Mouse (Mus musculus) midbrain, embryonic 14.5 days (tissue): ENCODE results near the gene Fndc7. TPM values are rescaled to one million over a fixed set of nuclear protein-coding genes. Genes with fewer than 3 reads are reported as not detected.
A peak's percentile ranks its signal among the peaks of the same experiment; 100 is the strongest.
"Not testable (repeated sequence)": the region's sequence is repeated elsewhere in the genome, so short reads cannot be mapped to it uniquely, and the experiment has no call there.

Source experiments
- ATAC-seq: fragments of 200-750 bp; cut with Nextera tagmentation; 2 replicates; pipeline ENCODE4 v1.8.0; 2017; ENCODE audit warnings: moderate number of reproducible peaks, moderate library complexity; ENCODE audit not compliant: low FRiP score, low TSS enrichment
- DNase-seq: peaks from one replicate; pipeline ENCODE4 v3.0.0-alpha.2; 2015
- H3K27ac ChIP-seq: fragments of 300-500 bp; sonication (generic); replicated peaks from 2 replicates; pipeline ENCODE4 v1.5.1; 2014; ENCODE audit warnings: mild to moderate bottlenecking, low read depth, low read length, moderate library complexity
- H3K27me3 ChIP-seq: fragments of 300-500 bp; sonication (generic); 2 replicates; pipeline ENCODE4 v1.6.1; 2014; ENCODE audit warnings: low read length, control low read depth, mixed read lengths; ENCODE audit not compliant: control insufficient read depth, insufficient read depth
- H3K36me3 ChIP-seq: fragments of 300-500 bp; sonication (generic); 2 replicates; pipeline ENCODE4 v1.6.1; 2014; ENCODE audit warnings: low read length, control low read depth; ENCODE audit not compliant: control insufficient read depth, insufficient read depth
- H3K4me1 ChIP-seq: fragments of 300-500 bp; sonication (generic); 2 replicates; pipeline ENCODE4 v1.6.1; 2014; ENCODE audit warnings: mild to moderate bottlenecking, antibody characterized with exemption, low read length, control low read depth; ENCODE audit not compliant: control insufficient read depth, insufficient read depth
- H3K4me2 ChIP-seq: fragments of 300-500 bp; sonication (generic); 2 replicates; pipeline ENCODE4 v1.6.1; 2014; ENCODE audit warnings: mild to moderate bottlenecking, low read length, moderate library complexity
- H3K4me3 ChIP-seq: fragments of 300-500 bp; sonication (generic); replicated peaks from 2 replicates; pipeline ENCODE4 v1.5.1; 2014; ENCODE audit warnings: low read depth, low read length
- H3K9ac ChIP-seq: fragments of 300-500 bp; sonication (generic); replicated peaks from 2 replicates; pipeline ENCODE4 v1.6.1; 2014; ENCODE audit warnings: mild to moderate bottlenecking, low read length, moderate library complexity
- H3K9me3 ChIP-seq: fragments of 300-500 bp; sonication (generic); 2 replicates; pipeline ENCODE4 v1.6.1; 2016; ENCODE audit warnings: low read length, control low read depth, mixed read lengths; ENCODE audit not compliant: control insufficient read depth
- WGBS: fragments of 180-500 bp; shearing (Covaris S2); extraction: QIAGEN DNeasy Blood & Tissue Kit; methylation state at CpG from one replicate; pipeline ENCODE4 v1.1.7; 2014; 5-methylcytosine and 5-hydroxymethylcytosine counted together
- polyA plus RNA-seq: library from polyadenylated mRNA; unstranded; fragments of >200 nt; fragmentation: Nextera tagmentation; extraction: Ambion mirVana; gene quantifications from 2 replicates; pipeline ENCODE4 v1.2.1, GENCODE M21; 2014

Fndc7 gene
- polyA plus RNA-seq, 1 experiment from 2014 or later = not detected

DNA sequence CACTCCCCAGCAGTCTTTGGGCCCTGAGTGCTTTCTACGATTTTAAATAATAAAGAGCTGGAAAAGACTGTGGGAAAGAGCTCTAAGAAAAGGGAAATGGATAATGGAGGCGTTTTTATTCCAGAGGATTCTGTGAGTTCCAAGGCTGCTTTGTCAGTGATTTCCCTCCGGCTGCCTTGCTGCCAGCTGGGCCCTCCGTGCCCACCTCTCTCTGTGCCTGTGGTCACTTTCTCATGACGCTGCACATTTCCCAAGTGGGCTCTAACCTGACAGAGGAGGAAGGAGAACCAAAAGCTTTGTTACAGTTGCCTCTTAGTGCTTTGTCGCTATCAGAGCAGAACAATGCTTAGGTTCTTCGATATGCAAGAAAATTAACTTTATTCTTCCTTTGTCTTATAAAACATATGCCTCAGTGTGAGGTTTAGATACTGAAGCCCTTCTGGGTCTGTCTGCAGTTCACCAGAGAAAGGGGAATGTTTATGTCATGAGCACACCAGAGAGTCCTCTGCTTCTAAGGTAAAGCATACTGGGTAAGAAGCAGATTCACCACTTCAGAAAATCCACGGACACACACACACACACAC lies 5.0 kb downstream of the Fndc7 start:
- Histone ChIP-seq H3K9me3 (no peaks in the 10 kb centered on the region), H3K9ac (no peak overlapping the region), H3K4me2 (no peak overlapping the region), H3K4me3 (no peak overlapping the region), H3K27me3 (no peaks in the 10 kb centered on the region), H3K27ac (peak overlapping the region; percentile 17; the same call in 1 of the 2 replicates), H3K36me3 (no peaks in the 10 kb centered on the region), H3K4me1 (peaks cover 6% of the 10 kb centered on the region; the same call in 1 of the 2 replicates)
- WGBS = 43% methylated on average over 8 of the region's 8 CpGs
- ATAC-seq (no peak), DNase-seq (no peak)

DNA sequence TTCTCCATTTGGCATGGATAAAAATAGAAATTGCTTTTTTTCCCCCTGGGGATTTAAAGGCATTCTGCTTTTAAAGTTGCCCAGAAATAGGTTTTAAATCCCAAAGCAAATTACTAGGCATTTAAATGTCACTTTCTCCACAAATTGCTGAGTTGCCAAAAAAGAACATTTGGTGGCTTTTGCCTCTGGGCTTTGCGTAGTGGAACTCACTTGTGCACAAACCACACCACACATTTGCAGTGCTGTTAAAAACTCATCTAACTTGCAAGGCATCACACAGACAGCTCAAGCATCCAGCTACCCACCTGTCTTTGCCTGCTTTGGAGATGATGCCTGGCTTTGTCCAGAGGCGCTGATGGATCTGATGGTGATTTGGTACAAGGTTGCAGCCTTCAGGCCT lies 6.7 kb downstream of the Fndc7 start:
- Histone ChIP-seq H3K4me3 (no peak overlapping the region), H3K4me1 (peaks cover 6% of the 10 kb centered on the region; the same call in 1 of the 2 replicates), H3K27me3 (no peaks in the 10 kb centered on the region), H3K36me3 (no peaks in the 10 kb centered on the region), H3K9ac (no peak overlapping the region), H3K27ac (no peak overlapping the region), H3K4me2 (no peak overlapping the region), H3K9me3 (no peaks in the 10 kb centered on the region)
- 94% methylated on average over 2 of the region's 2 CpGs for WGBS
- no peak for DNase-seq
- no peak for ATAC-seq

DNA sequence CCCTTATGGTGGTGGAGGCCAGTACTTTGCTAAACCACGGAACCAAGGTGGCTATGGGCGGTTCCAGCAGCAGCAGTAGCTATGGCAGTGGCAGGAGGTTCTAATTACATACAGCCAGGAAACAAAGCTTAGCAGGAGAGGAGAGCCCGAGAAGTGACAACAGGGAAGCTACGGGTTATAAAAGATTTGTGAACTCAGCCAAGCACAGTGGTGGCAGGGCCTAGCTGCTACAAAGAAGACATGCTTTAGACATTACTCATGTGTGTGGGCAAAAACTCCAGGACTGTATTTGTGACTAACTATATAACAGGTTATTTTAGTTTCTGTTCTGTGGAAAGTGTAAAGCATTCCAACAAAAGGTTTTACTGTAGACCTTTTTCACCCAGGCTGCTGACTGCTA lies 7.9 kb downstream of the Fndc7 start:
- not testable (repeated sequence) for H3K4me1 ChIP-seq, H3K9ac ChIP-seq, H3K4me3 ChIP-seq, ATAC-seq, DNase-seq, H3K27me3 ChIP-seq, H3K27ac ChIP-seq, H3K9me3 ChIP-seq, H3K36me3 ChIP-seq, H3K4me2 ChIP-seq
- WGBS = 29% methylated on average over 4 of the region's 4 CpGs

DNA sequence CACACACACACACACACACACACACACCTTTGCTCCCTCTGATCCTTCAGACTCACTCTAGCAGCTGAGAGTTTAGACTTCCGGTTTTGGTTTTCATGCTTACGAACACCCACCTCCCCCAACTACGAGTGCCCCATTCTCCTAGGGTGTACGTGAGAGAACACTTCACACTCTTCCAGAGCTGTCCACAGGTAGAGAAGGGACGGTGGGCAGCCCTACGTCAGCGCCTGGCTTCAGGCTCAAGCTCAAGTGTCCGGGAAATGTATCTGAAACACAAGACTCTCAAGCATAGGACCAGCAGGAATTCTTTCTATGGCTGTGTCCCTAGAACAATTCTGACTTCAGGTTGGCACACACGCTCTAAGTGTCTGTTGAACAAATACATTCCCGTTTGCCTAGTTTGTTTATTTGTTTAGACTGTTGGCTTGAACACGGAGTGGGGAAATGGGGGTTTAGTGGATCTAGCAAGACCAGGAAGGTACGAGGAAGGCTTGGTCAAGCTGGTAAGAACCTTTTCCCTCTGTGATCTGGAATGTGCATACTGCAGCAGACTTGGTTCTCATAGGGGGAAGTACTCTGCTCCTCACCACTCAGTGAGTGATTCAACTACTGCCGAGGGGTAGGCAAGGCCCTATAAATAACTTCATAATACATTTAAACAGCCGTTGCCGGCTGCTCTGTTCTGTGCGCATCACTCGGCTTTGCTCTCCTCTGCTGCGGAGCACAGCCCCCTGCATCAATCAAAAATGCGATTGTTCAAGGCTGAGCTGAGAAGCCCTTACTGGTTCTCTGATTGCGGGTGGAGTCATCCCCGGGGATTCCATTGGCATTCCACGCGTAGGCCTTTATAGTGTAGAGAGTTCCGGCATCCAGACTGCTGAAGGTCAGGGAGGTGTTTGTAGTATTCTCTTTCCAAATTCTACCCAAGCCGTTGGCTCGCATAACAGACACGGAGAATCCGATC lies 9.0 kb downstream of the Fndc7 start:
- Histone ChIP-seq H3K9me3 (no peaks in the 10 kb centered on the region), H3K27ac (no peak overlapping the region), H3K27me3 (no peaks in the 10 kb centered on the region), H3K9ac (no peak overlapping the region), H3K4me2 (no peak overlapping the region), H3K36me3 (no peaks in the 10 kb centered on the region), H3K4me1 (no peaks in the 10 kb centered on the region), H3K4me3 (no peak overlapping the region)
- WGBS = 79% methylated on average over 28 of the region's 28 CpGs
- ATAC-seq = no peak
- no peak for DNase-seq

DNA sequence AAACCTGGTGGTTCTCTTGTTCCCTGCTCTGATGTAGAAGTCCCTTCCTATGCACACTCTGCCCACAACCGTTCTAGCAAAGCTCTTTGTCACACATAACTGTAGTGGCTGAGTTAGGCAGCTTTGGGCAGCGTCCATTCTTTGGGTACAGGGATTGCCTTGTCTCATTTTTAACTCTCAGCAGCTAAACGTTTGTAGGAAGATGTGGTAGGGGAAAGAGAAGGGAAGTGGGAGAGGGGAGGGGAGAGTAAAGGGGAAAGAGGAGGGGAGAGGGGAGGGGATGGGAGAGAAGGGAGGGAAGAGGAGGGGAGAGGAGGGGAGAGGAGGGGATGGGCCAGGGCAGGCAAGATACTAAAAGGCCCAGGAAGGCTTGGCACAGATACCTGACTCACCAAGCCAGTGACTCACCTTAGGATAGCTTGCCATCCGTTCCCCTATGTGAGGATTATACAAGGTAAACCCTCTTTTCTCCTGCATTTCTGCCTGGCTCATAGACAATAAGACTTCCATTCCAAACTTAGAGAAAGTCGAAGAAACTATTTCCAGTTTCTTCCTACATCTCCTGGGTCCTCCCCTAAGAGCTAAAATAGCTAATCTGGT lies 9.9 kb downstream of the Fndc7 start:
- ATAC-seq = no peak
- H3K27me3 ChIP-seq = no peaks in the 10 kb centered on the region
- 67% methylated on average over 5 of the region's 5 CpGs for WGBS

DNA sequence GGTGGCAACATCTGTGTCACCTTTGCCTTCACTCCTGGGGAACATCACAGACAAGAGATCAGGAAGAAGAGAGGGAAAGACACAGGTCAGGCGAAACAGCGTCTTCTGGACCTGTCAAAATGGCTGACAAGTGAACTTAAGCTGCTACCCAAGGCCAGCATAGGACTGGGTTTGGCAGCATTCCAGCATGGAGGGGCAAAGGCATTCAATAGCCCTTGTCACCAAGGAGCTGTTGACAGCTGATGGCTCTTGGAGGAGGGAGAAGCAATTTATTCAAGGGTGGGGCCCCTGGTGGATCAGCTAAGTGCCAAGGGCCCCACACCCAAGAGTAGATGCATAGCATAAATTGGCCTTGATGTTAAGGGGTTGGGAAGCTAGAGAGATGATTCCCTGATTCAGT lies 10.7 kb downstream of the Fndc7 start:
- no peaks in the 10 kb centered on the region for H3K36me3 ChIP-seq
- DNase-seq (peak; percentile 55), ATAC-seq (peak; percentile 57)
- no peaks in the 10 kb centered on the region for H3K4me1 ChIP-seq
- H3K9me3 ChIP-seq = no peaks in the 10 kb centered on the region
- H3K27me3 ChIP-seq = no peaks in the 10 kb centered on the region
- H3K9ac ChIP-seq = no peak overlapping the region
- WGBS = 51% methylated on average over 2 of the region's 2 CpGs
- no peak overlapping the region for H3K4me2 ChIP-seq
- H3K4me3 ChIP-seq = no peak overlapping the region
- H3K27ac ChIP-seq = no peak overlapping the region

More for the DNA sequence above, 9.9 kb downstream of the Fndc7 start:
- no peak overlapping the region for H3K4me2 ChIP-seq
- no peaks in the 10 kb centered on the region for H3K9me3 ChIP-seq
- H3K4me3 ChIP-seq = no peak overlapping the region
- no peak overlapping the region for H3K9ac ChIP-seq
- no peaks in the 10 kb centered on the region for H3K4me1 ChIP-seq
- H3K36me3 ChIP-seq = no peaks in the 10 kb centered on the region
- no peak for DNase-seq
- H3K27ac ChIP-seq = no peak overlapping the region

DNA sequence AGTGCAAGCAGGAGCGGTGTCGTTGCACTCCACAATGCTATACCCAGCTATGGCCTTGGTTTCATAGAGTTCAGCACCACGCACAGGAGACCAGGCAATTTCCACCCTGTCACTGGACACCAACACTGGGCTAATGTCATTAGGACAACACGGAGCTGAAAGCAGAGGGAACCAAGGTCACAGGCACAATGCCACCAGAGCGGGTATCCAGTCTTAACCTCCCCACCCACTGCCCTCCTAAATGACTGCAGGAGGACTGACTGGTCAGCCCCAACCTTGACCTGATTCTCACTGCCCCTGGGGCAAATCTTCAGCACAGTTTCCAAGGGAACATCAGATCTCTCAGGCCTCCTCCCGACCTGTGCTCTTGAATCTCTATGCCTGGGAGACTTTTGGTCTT lies 19.2 kb downstream of the Fndc7 start:
- H3K9me3 ChIP-seq = no peaks in the 10 kb centered on the region
- ATAC-seq = no peak
- H3K9ac ChIP-seq = no peak overlapping the region
- H3K4me3 ChIP-seq = no peak overlapping the region
- no peak overlapping the region for H3K27ac ChIP-seq
- H3K27me3 ChIP-seq = no peaks in the 10 kb centered on the region
- no peak overlapping the region for H3K4me2 ChIP-seq
- no peaks in the 10 kb centered on the region for H3K4me1 ChIP-seq
- 86% methylated on average over 6 of the region's 6 CpGs for WGBS
- DNase-seq = no peak
- no peaks in the 10 kb centered on the region for H3K36me3 ChIP-seq

DNA sequence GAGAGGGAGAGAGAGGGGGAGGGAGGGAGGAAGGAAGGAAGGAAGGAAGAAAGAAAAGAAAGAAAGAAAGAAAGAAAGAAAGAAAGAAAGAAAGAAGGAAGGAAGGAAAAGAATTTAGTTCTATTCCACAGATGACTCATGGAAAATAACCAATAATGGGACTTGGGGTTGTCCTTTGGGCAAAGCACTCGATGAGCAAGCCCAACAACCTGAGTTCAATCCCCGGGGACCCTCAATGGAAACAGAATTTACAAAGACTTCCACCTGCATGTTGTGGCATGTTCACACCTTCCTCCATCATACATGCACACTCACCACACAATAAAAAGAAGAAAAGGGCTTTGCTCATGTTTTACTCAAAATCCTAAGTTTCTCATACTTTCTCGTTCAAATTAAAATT lies 22.4 kb downstream of the Fndc7 start:
- whole genome bisulfite sequencing = 94% methylated on average over 3 of the region's 3 CpGs
- Histone ChIP-seq H3K9me3 (no peaks in the 10 kb centered on the region), H3K27ac (no peak overlapping the region), H3K4me3 (no peak overlapping the region), H3K4me2 (no peak overlapping the region), H3K4me1 (no peaks in the 10 kb centered on the region), H3K9ac (no peak overlapping the region), H3K36me3 (no peaks in the 10 kb centered on the region), H3K27me3 (no peaks in the 10 kb centered on the region)
- DNase-seq = no peak
- ATAC-seq = no peak
